Mouse (Mus musculus): ENCODE measurements around the gene Sqstm1. TPM values are rescaled to one million over a fixed set of nuclear protein-coding genes. Genes with fewer than 3 reads are reported as not detected.

Sqstm1 gene
- 10 to 100 TPM; 44.8 to 78.4 (median 66.5) TPM for polyA plus RNA-seq (2017; shearing (Covaris generic))

DNA sequence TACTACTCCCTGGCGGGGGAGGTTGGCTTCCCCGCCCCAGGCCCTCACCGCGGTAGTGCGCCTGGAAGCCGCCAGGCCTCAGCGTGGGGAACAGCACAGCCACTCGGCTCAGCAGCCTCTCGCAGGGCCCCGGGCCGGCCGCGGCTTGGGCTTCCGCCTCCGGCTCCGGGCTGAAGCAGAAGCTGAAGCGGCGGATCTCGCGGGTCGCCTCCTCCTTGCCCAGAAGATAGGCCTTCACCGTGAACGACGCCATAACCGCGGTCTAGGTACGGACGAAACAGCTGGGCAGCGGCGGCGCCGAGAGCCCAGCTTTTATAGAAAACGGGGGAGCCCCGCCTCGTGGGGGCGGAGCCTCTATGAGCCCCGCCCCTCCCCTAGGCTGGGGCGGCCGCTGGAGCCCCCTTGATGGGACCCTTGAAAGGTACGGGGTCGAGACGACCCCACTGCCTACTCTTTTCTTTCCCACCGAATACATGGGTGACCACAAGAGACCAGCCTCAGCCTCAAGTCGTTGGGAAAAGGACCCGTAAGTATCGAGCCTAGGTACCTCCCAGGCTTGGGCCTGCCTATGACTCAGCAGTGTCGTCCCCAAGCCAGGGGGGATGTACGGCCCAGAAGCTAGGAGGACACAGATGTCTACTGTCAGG lies at the start of gene Sqstm1, which contains the start of gene Mgat4b:
Gene Sqstm1, minus strand, starts transcription at position 323 of the 647 bp plus-strand sequence.
Gene Mgat4b, plus strand, starts transcription at position 386 of the 647 bp plus-strand sequence.
- peak; percentile 65 for ATAC-seq

GRCm38 (mm10) chr11:50258310-50258709 lies 47.7 kb upstream of the Sqstm1 start:
- no peak for ATAC-seq

DNA sequence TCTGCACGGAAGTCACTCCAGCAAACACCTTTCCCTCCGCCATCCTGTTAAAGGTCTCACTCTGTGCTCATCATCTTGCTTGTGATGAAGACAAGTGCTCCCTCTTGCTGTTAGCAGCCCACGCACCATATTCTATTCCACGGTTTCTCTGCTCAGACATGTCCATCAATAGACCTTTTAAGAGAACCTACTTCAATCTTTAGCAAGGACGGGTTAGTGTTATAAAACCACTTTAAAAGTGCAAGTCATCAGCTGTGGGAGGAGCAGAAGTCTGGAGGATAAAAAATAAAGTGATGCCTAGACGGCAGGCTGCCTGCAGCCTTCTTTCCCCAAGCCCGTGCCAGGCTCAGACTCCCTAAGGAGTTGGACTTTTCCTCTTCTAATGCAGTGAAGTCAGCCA lies 46.0 kb upstream of the Sqstm1 start:
- no peak for ATAC-seq

DNA sequence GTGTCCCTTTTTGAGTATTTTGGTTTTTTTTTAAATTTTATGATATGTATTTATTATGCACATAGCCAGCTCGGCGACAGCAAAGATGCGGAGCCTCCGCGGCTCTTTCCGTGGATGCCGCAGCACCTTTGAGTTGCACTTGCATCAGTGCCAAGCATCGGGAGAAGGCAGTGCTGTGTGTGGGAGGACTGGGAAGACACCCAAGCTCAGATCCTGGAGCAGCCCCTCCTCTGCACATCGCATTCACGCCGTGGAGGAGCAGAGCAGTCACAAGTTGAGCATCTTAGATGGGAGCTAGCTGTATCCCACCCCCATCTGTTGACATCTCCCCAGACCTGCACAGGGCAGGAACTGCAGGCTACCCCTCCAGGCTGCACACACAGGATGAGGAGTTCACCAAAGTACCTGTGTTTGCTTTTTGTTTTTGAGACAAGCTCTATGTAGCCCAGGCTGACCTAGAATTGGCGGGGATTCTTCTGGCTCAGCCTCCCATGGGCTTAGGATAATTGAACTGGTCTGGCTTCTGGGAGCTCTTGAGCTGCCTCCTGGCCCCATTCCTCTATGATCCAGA lies 43.5 kb upstream of the Sqstm1 start:
- no peak for ATAC-seq

- no peak for ATAC-seq
Measured at GRCm38 (mm10) chr11:50253393-50253792, 42.8 kb upstream of the Sqstm1 start.

DNA sequence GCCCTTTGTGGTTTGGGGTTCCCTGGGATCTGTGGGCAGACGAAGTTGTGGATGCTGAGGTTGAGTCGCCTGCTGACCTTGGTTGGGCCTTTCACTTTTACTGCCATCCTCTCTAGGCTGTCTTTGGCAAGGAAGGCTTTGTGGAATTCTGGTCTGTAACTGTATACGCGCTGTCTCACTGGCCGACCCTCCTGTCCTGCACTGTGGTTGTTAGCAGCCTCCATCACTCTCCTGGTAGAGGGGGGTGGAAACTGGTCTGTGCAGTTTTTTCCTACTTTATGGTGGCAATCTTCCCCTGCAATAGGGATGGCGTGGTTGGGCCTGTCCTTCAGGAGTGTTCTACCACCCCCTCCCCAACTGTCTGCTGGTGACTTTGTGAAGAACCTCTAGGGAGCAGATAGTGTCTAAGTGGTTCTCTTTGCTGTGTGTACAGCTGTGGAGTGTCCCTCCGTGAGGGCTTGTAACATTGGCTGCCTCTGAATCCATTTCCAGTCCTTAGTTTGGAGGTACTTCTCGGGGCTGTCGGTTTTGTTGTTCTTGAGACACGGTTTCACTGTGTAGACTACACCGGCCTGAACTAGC lies 42.1 kb upstream of the Sqstm1 start:
- no peak for ATAC-seq

DNA sequence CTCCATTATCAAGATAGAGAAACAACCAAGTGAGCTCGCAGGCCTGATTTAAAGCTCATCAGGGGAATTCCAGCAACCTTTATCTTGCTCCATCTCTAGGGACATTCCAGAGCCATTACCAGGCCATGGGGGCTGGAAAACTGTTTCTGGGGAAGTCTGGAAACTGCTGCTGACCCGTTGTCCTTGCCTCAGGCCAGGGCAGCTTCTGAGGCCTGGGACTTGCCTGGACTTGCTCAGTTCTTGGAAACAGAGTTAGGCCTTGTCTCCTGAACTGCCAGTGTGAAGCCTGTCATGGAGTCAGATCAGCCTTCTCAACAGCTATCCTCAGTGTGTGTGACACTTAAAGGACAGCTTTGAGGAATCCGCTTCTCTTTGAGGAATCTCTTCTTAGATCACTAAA lies 41.5 kb upstream of the Sqstm1 start:
- ATAC-seq = no peak

GRCm38 (mm10) chr11:50248473-50249171 lies 38.0 kb upstream of the Sqstm1 start:
- no peak for ATAC-seq

GRCm38 (mm10) chr11:50245269-50245668 lies 34.6 kb upstream of the Sqstm1 start:
- no peak for ATAC-seq

DNA sequence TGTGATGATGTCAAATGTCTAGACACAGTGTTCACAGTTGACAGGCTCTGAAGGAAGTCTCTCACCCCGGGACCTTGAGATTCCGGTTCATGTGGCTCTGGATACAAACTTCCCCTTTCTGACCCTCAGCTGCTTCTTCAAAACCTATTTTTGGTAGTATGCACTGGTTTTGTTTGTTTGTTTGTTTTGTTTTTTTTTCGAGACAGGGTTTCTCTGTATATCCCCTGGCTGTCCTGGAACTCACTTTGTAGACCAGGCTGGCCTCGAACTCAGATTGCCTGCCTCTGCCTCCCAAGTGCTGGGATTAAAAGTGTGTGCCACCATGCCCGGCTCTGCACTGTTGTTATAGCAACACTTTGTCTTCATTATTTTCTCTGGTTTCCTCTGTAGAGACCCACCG lies 33.3 kb upstream of the Sqstm1 start:
- ATAC-seq = no peak

DNA sequence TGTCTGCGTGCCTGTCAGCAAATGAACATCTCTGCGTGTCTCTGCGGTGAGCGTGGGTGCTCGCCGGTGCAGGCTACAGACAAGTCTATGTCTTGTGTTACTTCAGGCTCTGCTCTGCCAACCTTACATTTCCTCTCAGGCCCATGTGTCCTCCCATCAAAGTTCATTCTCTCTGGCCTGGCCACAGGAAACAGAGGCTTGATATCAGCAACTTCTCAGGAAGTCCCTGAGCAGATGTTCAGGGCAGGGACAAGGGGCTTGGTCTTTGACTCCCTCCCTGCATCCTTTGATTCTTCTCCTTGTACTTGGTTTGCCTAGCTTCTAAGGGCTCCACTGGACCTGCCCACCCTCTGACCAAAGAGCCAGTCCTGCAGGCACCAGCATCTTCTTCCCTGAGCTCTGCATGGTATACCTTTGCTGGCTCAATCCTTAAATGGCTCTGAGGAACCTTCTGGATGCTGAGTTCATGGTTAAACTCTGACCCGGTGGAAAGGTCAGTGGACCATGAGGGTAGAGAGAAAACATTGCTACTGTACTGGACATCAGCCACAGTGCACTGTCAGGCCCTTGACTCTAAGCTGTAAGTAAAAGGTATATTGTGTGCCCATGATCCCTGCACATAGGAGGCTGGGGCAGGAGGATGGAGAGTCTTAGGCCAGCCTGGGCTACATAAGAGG lies 29.7 kb upstream of the Sqstm1 start:
- ATAC-seq = no peak

GRCm38 (mm10) chr11:50238821-50239791 lies 28.5 kb upstream of the Sqstm1 start:
- ATAC-seq = no peak

DNA sequence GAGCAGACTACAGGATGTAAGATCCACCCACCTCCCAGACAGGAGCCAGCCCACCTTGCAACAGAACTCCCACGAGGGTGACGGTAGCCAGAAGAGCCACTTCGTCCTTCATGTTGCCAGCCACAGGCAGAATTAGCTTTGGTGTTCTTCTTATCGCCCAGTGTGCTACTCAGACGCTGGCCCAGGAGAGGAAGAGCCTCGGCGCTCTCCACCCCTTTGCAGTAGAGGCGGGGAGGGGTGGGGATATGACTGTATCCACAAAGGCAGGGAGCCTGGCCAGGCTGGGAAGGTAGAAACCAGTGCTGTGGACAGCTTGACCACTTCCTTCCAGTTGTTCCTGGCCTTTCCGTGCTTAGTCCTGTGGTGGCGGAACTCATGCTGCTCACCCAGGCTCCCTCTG lies 27.7 kb upstream of the Sqstm1 start, which contains the start of gene Ltc4s:
Gene Ltc4s, minus strand, starts transcription at position 293 of the 400 bp plus-strand sequence.
- no peak for ATAC-seq

DNA sequence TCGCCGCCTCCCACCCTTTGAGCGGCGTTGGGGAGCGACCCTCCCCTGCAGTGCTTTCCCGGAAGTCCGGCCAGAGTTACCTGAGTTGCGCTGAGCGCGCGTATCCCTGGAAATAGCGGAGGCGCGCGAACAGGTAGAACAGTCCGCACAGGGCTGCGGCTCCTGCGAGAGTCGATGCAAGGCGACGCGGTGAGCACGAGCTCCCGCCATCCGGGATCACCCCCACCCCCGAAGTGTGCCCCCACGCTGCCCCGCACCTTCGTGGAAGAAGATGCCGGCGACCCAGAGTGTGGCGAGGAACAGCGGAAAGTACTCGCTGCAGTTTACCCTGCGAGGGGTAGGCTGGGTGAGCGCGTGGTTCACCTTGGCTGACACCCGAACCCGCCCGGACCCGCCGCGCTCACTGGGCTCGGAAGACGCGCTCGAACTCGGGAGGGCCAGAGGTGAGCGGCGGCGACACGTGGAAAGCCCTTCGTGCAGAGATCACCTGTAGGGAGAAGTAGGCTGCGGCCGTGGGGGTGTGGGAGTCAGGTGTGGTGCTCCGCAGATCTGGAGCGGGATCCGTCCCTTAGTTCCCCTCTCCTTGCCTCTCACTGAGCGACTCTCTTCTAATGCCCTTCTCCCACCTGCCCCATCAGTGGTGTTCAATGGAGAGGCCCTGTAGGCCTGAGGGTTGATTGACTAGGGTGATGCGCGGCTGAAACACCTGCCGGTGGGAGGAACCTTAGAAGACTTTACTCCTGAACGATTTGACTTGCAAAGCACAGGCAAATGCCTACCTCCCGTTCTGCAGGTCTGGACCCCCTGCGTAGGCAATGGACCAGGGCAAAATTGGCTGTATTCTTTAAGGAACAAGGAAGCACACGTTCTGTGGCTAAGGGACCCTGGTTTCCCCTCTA lies 26.6 kb upstream of the Sqstm1 start:
- ATAC-seq = no peak

DNA sequence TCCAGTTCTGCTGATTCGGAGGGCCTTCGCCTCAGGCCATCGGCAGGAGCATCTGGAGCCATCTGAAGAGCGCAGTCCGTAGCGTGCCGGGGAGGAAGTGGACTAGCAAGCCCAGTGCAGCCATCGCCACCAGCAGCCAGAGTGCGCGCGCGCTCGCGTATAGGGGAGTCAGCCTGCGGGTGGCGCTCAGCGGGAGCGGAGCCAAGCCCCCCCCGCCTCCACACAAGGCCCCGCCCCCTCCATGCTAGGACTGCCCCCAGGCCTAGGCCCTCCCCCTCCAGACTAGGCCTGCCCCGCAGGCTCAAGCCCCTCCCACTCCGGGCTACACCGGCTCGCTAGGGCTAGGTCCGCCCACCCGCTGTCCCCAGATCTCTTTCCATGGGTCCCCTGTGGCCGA lies 25.9 kb upstream of the Sqstm1 start:
- peak; percentile 87 for ATAC-seq

DNA sequence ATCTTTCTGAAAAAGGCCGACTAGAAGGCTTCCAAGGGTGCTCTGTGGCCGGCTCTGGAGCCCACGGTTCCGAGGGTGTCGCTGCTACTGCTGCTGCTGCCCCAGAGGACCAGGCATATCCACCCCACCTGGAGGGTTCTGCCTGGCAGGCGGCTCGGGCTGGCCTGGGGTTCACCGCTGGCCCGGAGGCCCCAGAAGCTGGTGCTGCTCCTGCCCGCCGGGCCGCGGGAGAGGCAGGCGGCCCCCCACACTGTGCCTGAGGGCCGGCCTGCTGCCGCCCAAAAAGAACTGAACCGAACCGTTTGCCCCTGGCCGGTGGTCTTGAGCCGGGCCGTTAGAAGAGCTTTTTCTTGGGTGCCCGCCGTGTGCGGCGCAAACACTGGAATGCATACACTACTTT lies 24.0 kb upstream of the Sqstm1 start:
- no peak for ATAC-seq

DNA sequence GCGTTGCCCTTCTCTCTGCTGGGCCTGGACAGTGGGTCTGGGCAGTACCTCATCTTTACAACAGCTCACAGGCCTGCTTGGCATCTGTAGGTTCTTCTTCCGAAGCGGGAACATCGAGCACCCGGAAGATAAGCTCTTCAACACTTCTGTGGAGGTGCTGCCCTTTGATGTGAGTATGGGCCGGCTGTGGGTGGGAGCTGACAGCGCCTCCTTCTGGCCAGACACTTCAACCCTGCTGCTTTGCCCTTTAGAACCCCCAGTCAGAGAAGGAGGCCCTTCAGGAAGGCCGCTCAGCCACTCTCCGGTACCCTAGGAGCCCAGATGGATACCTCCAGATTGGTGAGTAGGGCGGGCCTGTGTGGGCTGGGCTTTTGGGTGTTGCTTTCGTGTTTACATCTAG lies 23.4 kb upstream of the Sqstm1 start:
- no peak for ATAC-seq

DNA sequence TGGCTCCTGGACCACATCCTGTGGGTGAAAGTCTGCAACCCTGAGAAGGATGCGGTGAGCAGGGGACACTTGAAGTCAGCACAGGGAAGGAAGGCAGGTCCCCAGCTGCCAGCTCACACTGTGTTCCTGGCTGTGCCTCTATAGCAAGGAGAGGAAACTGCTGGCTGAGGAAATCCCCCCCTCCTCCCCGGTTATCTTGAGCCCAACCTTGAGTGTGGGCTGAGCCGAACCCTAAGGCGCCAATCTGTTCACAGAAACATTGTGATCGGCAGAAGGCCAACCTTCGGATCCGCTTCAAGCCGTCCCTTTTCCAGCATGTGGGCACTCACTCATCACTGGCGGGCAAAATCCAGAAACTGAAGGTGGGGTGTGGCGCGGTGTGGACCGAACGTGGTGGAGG lies 22.4 kb upstream of the Sqstm1 start:
- ATAC-seq = no peak

DNA sequence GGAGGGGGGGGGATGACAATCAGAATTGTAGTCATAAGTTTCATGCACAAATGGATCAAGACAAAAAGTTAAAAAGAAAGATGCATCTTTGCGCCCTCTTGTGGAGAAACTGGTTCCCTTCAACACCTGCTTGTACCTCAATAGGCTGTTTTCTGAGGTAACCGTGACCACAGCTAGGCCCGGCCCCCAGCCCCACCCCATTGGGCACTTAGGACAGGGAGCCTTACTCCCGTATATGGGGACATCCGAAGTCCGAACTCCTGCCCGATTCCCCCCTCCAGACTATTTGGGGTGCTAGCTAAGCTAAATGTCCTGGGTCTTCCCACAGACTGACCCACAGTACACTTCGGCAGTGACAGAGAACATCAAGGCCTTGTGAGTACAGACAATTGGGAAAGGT lies 20.8 kb upstream of the Sqstm1 start:
- ATAC-seq = peak; percentile 55

DNA sequence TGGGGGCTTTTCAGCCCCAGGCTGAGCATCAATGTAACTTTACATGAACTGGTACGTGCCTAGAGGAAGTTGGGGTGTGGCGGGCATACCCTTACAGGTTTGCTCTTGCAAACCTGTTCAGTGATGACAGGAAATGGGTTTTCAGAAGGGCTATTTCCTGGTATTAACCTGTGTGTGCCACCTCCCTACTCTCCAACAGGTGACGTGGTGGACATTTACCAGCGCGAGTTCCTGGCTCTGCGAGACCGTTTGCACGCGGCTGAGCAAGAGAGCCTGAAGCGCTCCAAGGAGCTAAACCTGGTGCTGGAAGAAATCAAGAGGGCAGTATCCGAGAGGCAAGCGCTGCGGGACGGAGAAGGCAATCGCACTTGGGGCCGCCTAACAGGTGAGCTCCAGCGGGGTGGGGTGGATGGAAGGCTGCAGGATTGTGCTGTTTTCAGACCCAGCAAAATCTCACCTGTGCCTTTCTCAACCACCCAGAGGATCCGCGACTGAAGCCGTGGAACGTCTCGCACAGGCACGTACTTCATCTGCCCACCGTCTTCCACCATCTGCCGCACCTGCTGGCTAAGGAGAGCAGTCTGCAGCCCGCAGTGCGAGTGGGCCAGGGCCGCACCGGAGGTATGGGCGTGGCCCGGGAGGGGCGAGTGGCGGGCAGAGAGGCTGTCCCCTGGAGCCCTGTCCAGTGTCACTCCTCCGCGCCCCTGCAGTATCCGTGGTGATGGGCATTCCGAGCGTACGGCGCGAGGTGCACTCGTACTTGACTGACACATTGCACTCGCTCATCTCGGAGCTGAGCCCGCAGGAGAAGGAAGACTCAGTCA lies 20.1 kb upstream of the Sqstm1 start:
- peak; percentile 13 for ATAC-seq
